Mouse (Mus musculus) frontal cortex, adult 2 months (tissue): ENCODE data around the gene Mypop. TPM values are rescaled to one million over a fixed set of nuclear protein-coding genes. Genes with fewer than 3 reads are reported as not detected.

Source experiments
- polyA plus RNA-seq: library from polyadenylated mRNA; depleted of rRNA; stranded (reverse); fragments of >200 nt; gene quantifications from 2 replicates; pipeline ENCODE4 v1.2.3, GENCODE M21; 2012; rRNA removed

Mypop gene
- polyA plus RNA-seq, 1 experiment = 39.9 TPM

Other genes starting within 250 kb of the Mypop start
- gene Psg19, start 192.7 kb upstream of the Mypop start, polyA plus RNA-seq = 0.20 and 0.59 TPM in 2 replicates
- 0.18 and 0.38 TPM in 2 replicates for gene Psg17, start 169.6 kb upstream of the Mypop start, polyA plus RNA-seq
- 2.3 and 3.4 TPM in 2 replicates for gene Mill2, start 151.3 kb upstream of the Mypop start, polyA plus RNA-seq
- gene Pglyrp1, start 119.9 kb upstream of the Mypop start, polyA plus RNA-seq = 17.5 and 20.5 TPM in 2 replicates
- 11.7 and 15.4 TPM in 2 replicates for gene Ccdc61, start 80.8 kb upstream of the Mypop start, polyA plus RNA-seq
- gene Nova2, start 65.4 kb upstream of the Mypop start, polyA plus RNA-seq = 25.0 and 27.0 TPM in 2 replicates
- 2.9 and 4.1 TPM in 2 replicates for gene Nanos2, start 3.8 kb upstream of the Mypop start, polyA plus RNA-seq
- gene Irf2bp1, start 12.8 kb downstream of the Mypop start, polyA plus RNA-seq = 29.0 and 30.5 TPM in 2 replicates
- gene Foxa3, start 32.3 kb downstream of the Mypop start, polyA plus RNA-seq = not detected in 2 replicates
- 118 and 120 TPM in 2 replicates for gene Sympk, start 33.1 kb downstream of the Mypop start, polyA plus RNA-seq
- 0.14 and 0.17 TPM in 2 replicates for gene Rsph6a, start 63.4 kb downstream of the Mypop start, polyA plus RNA-seq
- 174 and 178 TPM in 2 replicates for gene Dmwd, start 85.0 kb downstream of the Mypop start, polyA plus RNA-seq
- 50.3 and 59.6 TPM in 2 replicates for gene Dmpk, start 92.6 kb downstream of the Mypop start, polyA plus RNA-seq
- gene Six5, start 103.3 kb downstream of the Mypop start, polyA plus RNA-seq = 5.4 and 5.7 TPM in 2 replicates
- gene Gm4969, start 127.1 kb downstream of the Mypop start, polyA plus RNA-seq = 1.1 and 1.4 TPM in 2 replicates
- gene Fbxo46, start 128.6 kb downstream of the Mypop start, polyA plus RNA-seq = 8.4 and 9.0 TPM in 2 replicates
- gene Qpctl, start 158.0 kb downstream of the Mypop start, polyA plus RNA-seq = 15.3 and 16.7 TPM in 2 replicates
- 70.7 and 83.9 TPM in 2 replicates for gene Snrpd2, start 158.5 kb downstream of the Mypop start, polyA plus RNA-seq
- gene Gipr, start 174.9 kb downstream of the Mypop start, polyA plus RNA-seq = 11.0 and 11.9 TPM in 2 replicates
- gene Eml2, start 185.2 kb downstream of the Mypop start, polyA plus RNA-seq = 134 and 136 TPM in 2 replicates
- 7.4 and 7.7 TPM in 2 replicates for gene Gpr4, start 221.3 kb downstream of the Mypop start, polyA plus RNA-seq
- gene Opa3, start 237.1 kb downstream of the Mypop start, polyA plus RNA-seq = 40.9 and 41.0 TPM in 2 replicates